Mouse (Mus musculus): Measurements from ENCODE around the gene Adgre4.
"Not testable (repeated sequence)": the region's sequence is repeated elsewhere in the genome, so short reads cannot be mapped to it uniquely, and the experiment has no call there.

The Adgre4 gene

DNA sequence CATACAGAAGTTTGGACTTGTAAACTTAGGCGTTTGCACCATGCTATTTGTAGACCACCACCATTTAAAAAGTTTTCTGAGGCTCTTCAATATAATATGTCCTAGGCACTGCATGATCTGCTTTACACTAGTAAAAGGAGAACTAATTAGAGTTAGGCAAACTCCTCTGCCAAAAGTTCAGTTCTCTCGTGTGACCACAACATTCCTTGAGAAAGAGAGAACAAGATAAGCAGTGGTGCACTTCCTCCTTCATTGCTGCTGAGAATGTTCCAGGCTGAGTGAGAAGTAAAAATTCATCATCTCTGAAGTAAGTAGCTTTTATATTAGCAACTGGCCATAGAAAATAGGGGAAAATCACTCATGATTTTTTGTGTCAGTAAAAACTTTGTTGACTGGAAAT is at the start of gene Adgre4:
Gene Adgre4 (plus strand): TSS at position 199 of the 400 bp plus-strand sequence.
- DNase-seq = no peak

- DNase-seq = peak; percentile 62
Observed at GRCm38 (mm10) chr17:55702161-55702820, 47.5 kb upstream of the Adgre4 start.

DNA sequence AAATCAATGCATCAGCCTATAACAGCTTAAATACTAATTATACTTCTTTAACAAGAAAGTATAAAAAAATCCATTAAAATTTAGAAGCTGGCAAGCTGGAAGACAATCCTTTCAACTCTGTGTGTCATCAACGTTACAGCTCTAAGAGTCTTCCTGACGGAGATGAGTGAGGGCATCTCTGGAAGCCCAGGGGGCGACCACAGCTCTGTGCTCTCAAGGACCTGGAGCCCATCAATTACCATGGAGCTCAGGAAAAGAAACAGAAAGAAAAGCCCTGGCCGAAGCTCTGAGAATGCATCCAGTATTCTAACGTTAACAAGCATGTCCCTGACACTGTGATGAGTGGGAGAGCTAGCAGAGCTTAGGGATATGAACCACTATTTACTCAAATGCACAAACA is 46.9 kb upstream of the Adgre4 start:
- DNase-seq = no peak

DNA sequence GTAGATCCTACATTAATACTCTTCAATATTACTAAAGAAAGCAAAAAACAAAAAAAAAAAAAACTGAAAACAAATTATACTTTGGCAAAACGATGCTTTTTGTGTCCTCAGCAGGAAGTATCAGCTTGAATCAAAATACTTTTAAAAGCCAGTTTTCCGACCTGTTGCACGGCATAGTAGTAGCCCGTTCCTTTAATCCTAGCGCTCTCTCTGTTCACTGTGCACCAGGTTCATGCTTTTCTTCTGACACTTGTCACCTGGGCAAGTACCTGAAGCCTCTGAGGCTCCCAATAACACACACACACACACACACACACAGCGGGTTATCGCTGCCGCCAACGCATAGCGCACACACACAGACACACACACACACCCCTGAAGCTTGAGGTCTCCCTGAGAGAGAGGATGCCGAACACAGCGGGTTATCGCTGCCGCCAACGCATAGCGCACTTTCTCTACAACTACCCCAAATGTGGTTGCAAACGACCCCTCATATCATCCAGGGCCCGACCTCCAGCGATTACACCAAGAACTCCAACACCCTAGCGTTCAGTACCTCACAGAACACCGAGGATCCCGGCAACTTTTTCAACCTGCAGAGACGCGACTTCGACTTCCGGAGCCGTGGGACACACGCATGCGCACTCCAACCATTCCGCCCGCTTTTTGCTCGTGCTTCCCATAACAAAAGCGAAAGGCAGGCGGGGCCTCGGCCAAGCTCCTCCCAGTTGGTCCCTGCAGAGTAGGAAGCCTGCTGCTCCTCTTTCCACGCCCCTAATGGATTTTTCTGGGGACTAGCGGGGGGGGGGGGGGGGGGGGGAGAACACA is 37.6 kb upstream of the Adgre4 start, which contains the start of gene Pot1b:
Gene Pot1b (minus strand): TSS at position 645 of the 828 bp plus-strand sequence.
- peak; percentile 93 for DNase-seq

DNA sequence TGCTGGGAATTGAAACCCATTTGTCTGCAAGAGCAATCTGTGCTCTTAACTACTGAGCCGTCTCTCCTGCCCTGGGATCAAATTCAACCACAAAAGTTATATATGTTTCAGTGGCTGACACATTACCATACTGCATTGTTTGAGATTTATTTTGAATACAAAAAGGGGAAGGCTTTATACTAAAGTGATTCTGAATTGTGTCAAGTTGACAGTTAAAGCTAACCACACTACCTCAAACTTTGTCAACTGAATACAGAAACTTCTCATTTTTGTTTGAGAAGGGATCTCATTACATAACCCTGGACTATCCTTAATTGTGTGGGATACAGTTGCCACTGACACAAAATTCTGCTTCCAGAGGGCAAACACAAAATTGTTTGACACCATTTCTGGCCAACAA is 28.5 kb upstream of the Adgre4 start:
- no peak for DNase-seq

DNA sequence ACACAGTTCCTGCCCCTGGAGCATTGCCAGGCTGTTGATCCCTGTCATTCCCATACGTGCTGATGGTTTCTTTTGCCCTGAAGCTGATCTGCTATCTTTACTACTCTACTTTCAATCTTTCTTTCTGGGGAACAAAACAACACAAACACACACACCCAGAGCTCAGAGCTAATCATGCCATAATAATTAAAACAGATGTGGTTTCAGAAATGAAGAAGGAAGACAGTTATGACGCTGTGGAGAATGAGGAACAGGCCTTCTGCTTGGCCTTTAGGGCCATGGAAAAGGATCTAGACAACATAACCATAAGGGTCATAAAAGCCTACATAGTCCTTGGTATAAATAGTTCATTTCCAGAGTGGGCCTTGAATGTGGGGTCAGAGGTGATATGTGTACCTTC is 27.5 kb upstream of the Adgre4 start:
- DNase-seq = no peak

GRCm38 (mm10) chr17:55726193-55726592 is 23.6 kb upstream of the Adgre4 start:
- no peak for DNase-seq

GRCm38 (mm10) chr17:55736675-55737074 is 13.1 kb upstream of the Adgre4 start:
- no peak for DNase-seq

GRCm38 (mm10) chr17:55751170-55751569 is 1.4 kb downstream of the Adgre4 start:
- DNase-seq = no peak

- no peak for DNase-seq
Observed at GRCm38 (mm10) chr17:55813642-55814041, 63.9 kb downstream of the Adgre4 start.

GRCm38 (mm10) chr17:55816853-55817252 is 67.1 kb downstream of the Adgre4 start:
- DNase-seq = no peak

DNA sequence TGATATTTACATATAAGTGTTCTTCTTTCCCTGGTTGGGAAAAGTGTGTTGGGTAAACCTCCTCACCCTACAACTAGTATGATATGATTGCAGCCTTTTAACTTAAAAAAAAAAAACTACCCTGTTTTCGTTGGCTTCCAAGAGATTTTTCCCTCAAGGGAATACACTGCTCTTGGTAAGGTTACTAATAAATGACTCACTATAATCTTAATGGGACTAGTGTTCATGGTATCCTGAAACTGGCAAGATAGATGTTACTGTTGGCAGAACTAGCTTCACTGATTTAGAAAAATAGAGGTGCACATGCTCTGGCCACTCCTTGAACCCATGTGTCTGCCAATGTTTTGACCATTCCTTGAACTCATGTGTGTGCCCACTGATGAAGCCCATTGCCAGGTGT is 71.8 kb downstream of the Adgre4 start:
- no peak for DNase-seq

DNA sequence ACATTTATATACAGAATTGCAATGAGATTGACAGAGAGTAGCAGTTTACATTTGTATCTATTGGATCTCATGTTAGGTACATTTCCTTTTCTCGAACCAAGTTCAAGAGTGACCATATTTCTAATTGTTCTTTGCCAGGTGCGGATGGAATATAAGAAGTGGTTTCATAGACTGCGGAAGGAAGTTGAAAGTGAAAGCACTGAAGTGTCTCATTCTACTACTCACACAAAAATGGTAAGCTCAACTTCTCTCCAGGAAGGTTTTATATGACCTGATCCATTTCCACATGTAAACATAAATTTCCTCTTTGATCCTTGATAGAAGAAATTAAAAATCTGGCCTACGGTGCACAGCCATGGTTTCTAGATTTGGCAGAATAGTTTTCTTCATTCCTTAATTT is 93.3 kb downstream of the Adgre4 start:
- DNase-seq = no peak

GRCm38 (mm10) chr17:55877184-55877583 is 127.4 kb downstream of the Adgre4 start:
- peak; percentile 11 for DNase-seq

DNA sequence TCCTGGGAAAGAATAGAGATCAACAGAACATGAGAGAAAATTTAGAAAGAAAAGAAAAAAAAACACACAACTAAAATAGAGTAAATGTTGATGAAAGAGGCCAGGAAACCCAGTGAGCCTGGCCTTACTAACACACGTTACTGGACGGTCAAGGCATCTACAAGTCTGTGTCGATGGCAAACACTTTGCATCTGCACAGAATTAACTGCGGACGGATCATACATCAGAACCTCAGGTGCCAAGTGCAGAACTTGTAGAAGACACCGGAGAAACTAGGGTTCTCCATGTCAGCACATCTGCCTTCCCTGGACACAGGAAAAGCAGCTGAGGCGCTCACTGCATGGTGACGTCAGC is 128.5 kb downstream of the Adgre4 start:
- not testable (repeated sequence) for DNase-seq

DNA sequence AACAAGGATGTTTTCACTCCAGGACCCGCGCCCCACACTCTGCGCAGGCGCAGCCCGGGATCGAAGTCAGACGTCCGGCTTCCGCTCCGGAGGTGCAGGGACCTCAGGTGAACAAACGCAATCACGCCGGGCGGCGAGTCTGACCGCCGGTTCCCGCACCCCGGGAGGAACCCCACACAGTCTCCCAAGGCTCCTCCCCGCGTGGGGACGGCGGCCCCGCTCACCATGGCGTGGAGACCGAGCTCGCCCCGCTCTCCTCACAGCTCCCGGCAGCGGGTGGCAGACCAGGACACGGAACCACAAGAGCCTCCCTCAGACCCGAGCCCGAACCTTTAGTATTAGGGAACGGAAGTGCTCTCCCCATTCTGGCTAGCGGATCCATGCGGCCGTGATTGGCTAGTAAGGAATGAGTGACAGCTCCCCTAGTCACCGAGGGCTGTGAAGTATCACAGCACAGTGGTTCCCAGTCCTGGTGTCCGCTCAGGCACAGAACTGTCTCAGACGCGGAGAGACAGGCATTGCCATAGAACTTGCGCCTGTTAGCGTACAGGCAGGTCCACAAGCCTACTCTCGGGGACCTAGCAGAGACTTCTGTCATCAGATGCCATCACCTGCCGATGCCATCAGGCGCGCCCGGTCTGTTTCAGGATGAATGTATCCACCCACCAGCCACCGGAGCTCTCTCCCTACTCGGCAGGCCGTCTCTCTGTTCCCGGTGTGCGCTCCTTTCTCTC is 129.0 kb downstream of the Adgre4 start, which contains the start of gene Zfp119a:
Gene Zfp119a (minus strand): TSS at position 295 of the 734 bp plus-strand sequence.
- peak; percentile 83 for DNase-seq

DNA sequence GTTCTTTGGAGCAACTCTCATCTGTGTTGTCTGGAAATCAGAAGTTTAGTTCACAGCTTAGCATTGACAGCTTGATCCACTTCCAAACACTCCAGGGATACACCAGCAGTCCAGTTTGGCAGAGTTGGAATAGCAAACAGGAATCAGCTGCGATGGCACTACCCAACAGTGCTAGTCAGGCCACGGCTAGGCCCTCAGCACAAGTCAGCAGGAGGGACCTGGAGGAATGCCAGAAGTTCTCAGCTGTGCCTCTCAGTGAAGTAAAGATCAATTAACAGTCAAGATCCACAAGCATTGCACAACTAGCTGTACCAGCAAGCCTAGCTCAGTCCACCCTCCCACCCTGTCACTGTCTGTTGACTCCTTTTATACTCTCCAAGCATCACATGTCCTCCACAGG is 133.8 kb downstream of the Adgre4 start:
- no peak for DNase-seq

DNA sequence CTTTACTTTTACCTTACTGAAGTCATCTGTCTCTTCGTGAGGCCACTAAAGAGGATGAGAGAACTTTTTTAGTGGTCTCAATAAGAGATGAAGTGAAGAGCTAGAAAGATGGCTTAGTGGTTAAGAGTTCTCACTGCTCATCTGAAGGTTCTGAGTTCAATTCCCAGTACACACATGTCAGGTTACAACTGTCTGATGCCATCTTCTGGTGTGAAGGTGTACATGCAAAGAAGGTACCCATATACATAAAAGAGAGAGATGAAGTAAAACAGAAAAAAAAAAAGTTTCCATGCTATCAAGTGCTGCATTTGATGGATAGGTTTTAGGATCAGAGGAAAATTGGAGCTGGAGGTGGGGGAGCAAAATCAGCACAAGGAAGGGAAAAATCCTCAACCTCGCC is 135.1 kb downstream of the Adgre4 start:
- DNase-seq = no peak

GRCm38 (mm10) chr17:55892406-55892955 is 142.7 kb downstream of the Adgre4 start:
- DNase-seq = not testable (repeated sequence)

GRCm38 (mm10) chr17:55903087-55903486 is 153.3 kb downstream of the Adgre4 start:
- no peak for DNase-seq
